In genomic region chr8:84846722-84847572, GRCm38 (mm10) we compare ENCODE assay signal across 8 mouse cellular contexts. TPM values are rescaled to one million over a fixed set of nuclear protein-coding genes. Genes with fewer than 3 reads are reported as not detected.
A peak's percentile ranks its signal among the peaks of the same experiment; 100 is the strongest.
DNase-seq lines count a peak whose midpoint lies in the region; ATAC-seq and TF ChIP-seq lines count a peak whose summit lies in the region.

Gene Calr (minus strand): TSS chr8:84846934.

- peak within 1 kb of the TSS; percentile 88 for H3K9ac ChIP-seq in embryonic facial prominence, embryonic 14.5 days (ENCODE audit: low read depth, low read length)
- peak within 1 kb of the TSS; percentile 88 for H3K9ac ChIP-seq in heart, adult 2 months (ENCODE audit: low read depth, low read length)
- peak within 1 kb of the TSS; percentile 98 for H3K9ac ChIP-seq in limb, embryonic 13.5 days
- H3K9ac ChIP-seq in midbrain, embryonic 16.5 days (ENCODE audit: low read depth, low read length): peak within 1 kb of the TSS; percentile 93

- peak within 1 kb of the TSS; percentile 77 for H3K4me2 ChIP-seq in embryonic facial prominence, embryonic 14.5 days (ENCODE audit: low read depth, low read length)
- H3K4me2 ChIP-seq in limb, embryonic 13.5 days (replicated peaks): peak within 1 kb of the TSS; percentile 88
- H3K4me2 ChIP-seq in midbrain, embryonic 16.5 days (ENCODE audit: low read length): peak within 1 kb of the TSS; percentile 86

- intact Hi-C loops in heart, adult 2 months (cut with DNase I): loop anchor here (5.0 kb wide), 1 partner anchor 55 kb away; the partner anchor contains the start of gene Klf1

- peak; percentile 95 for TF ChIP-seq POLR2A in heart, adult 2 months (IDR thresholded peaks at IDR 0.05; ENCODE audit: insufficient read depth, low read depth, low read length)

- peak; percentile 45 for TF ChIP-seq CTCF in heart, adult 2 months (IDR thresholded peaks at IDR 0.05)

- H3K27me3 ChIP-seq in embryonic facial prominence, embryonic 14.5 days (replicated peaks; ENCODE audit: control insufficient read depth, insufficient read depth, low read length): no peaks in the 10 kb centered on the region
- no peaks in the 10 kb centered on the region for H3K27me3 ChIP-seq in heart, adult 2 months (ENCODE audit: control insufficient read depth, insufficient read depth, low read length)
- no peaks in the 10 kb centered on the region for H3K27me3 ChIP-seq in limb, embryonic 13.5 days
- no peaks in the 10 kb centered on the region for H3K27me3 ChIP-seq in midbrain, embryonic 16.5 days (ENCODE audit: control insufficient read depth, insufficient read depth, low read depth, low read length)

- peak; percentile 62; the same call in 1 of the 2 replicates for TF ChIP-seq EP300 in heart, adult 2 months (IDR thresholded peaks at IDR 0.05; ENCODE audit: insufficient read depth, low read depth, low read length)

- H3K4me1 ChIP-seq in embryonic facial prominence, embryonic 14.5 days (ENCODE audit: control insufficient read depth, insufficient read depth, low read length): peaks cover 15% of the 10 kb centered on the region; the same call in 1 of the 2 replicates
- H3K4me1 ChIP-seq in heart, adult 2 months (ENCODE audit: control insufficient read depth, insufficient read depth, low read length): peaks cover 5% of the 10 kb centered on the region
- peaks cover 39% of the 10 kb centered on the region for H3K4me1 ChIP-seq in limb, embryonic 13.5 days
- H3K4me1 ChIP-seq in midbrain, embryonic 16.5 days (ENCODE audit: control insufficient read depth, insufficient read depth, low read length): peaks cover 25% of the 10 kb centered on the region

- H3K9me3 ChIP-seq in embryonic facial prominence, embryonic 14.5 days (ENCODE audit: control insufficient read depth, low read length): no peaks in the 10 kb centered on the region
- H3K9me3 ChIP-seq in limb, embryonic 13.5 days: no peaks in the 10 kb centered on the region
- H3K9me3 ChIP-seq in midbrain, embryonic 16.5 days (replicated peaks; ENCODE audit: control insufficient read depth, low read length, poor library complexity, severe bottlenecking): no peaks in the 10 kb centered on the region

- DNase-seq in 3T3-L1 (ENCODE audit: low read depth, low spot score): peak; percentile 100
- peak; percentile 98 to 99 for DNase-seq in adrenal gland, postnatal 4 days (ENCODE audit: low spot score in 2 of 2)
- peak; percentile 100 for DNase-seq in embryonic facial prominence, embryonic 14.5 days (ENCODE audit: low spot score)
- DNase-seq in heart, adult 2 months: peak; percentile 98 to 100
- peak; percentile 100 for DNase-seq in kidney, adult 8-10 months
- peak; percentile 97 to 99 for DNase-seq in spleen, postnatal 10 days (ENCODE audit: low spot score in 2 of 2)

- H3K27ac ChIP-seq in embryonic facial prominence, embryonic 14.5 days (replicated peaks; ENCODE audit: low read depth, low read length): peak within 1 kb of the TSS; percentile 77
- H3K27ac ChIP-seq in heart, adult 2 months: peak within 1 kb of the TSS; percentile 97
- peak within 1 kb of the TSS; percentile 81; the same call in 1 of the 2 replicates for H3K27ac ChIP-seq in limb, embryonic 13.5 days
- H3K27ac ChIP-seq in midbrain, embryonic 16.5 days (ENCODE audit: low read length): peak within 1 kb of the TSS; percentile 91

- H3K79me2 ChIP-seq in heart, adult 2 months (replicated peaks; ENCODE audit: control insufficient read depth, insufficient read depth, low read length): no peaks in the 10 kb centered on the region; the same call in 1 of the 2 replicates

- peak; percentile 99 for ATAC-seq in embryonic facial prominence, embryonic 14.5 days (ENCODE audit: low read depth)
- ATAC-seq in limb, embryonic 13.5 days (ENCODE audit: low FRiP score, low read depth): peak; percentile 100
- peak; percentile 99 for ATAC-seq in midbrain, embryonic 16.5 days

- under 1% methylated on average over 43 of the region's 55 CpGs for WGBS in embryonic facial prominence, embryonic 14.5 days
- WGBS in heart, adult 2 months: under 1% methylated on average over 55 of the region's 55 CpGs
- whole genome bisulfite sequencing in limb, embryonic 13.5 days: under 1% methylated on average over 55 of the region's 55 CpGs
- under 1% methylated on average over 52 of the region's 55 CpGs for WGBS in midbrain, embryonic 16.5 days

- H3K36me3 ChIP-seq in embryonic facial prominence, embryonic 14.5 days (ENCODE audit: control insufficient read depth, insufficient read depth, low read length): peaks cover 40% of the 10 kb centered on the region
- peaks cover 15% of the 10 kb centered on the region for H3K36me3 ChIP-seq in heart, adult 2 months (ENCODE audit: control insufficient read depth, insufficient read depth, low read length)
- H3K36me3 ChIP-seq in limb, embryonic 13.5 days: peaks cover 34% of the 10 kb centered on the region
- H3K36me3 ChIP-seq in midbrain, embryonic 16.5 days (ENCODE audit: control insufficient read depth, insufficient read depth, low read length): peaks cover 21% of the 10 kb centered on the region

- H3K4me3 ChIP-seq in embryonic facial prominence, embryonic 14.5 days (ENCODE audit: low read depth, low read length): peak within 1 kb of the TSS; percentile 71
- H3K4me3 ChIP-seq in heart, adult 2 months: peak within 1 kb of the TSS; percentile 100
- H3K4me3 ChIP-seq in limb, embryonic 13.5 days: peak within 1 kb of the TSS; percentile 98
- peak within 1 kb of the TSS; percentile 86 for H3K4me3 ChIP-seq in midbrain, embryonic 16.5 days (ENCODE audit: low read depth, low read length)

RNA-seq across cellular contexts. Expression of gene Calr, which starts in this region (rescaled TPM):
- total RNA-seq in adrenal gland, postnatal 4 days (2021): 100 to 1,000 TPM; 480 to 531 TPM
- polyA plus RNA-seq in embryonic facial prominence, embryonic 14.5 days (2014; fragmentation: Nextera tagmentation; extraction: Ambion mirVana): 805 and 891 TPM in 2 replicates
- total RNA-seq in heart, adult 2 months (2021): 100 to 1,000 TPM; 352 to 416 TPM
- polyA plus RNA-seq in heart, adult 2 months (2012; rRNA removed): 154 and 269 TPM in 2 replicates
- 943 and 1,018 TPM in 2 replicates for polyA plus RNA-seq in limb, embryonic 13.5 days (2015; fragmentation: Nextera tagmentation; extraction: Ambion mirVana)
- polyA plus RNA-seq in midbrain, embryonic 16.5 days (2015; fragmentation: Nextera tagmentation; extraction: Ambion mirVana): 662 and 691 TPM in 2 replicates

Comparison
In these comparisons a context has a peak if more than half of its experiments do, and no peak if none do; other contexts are left out.
1. Peak in every context shown above with its lines: DNase-seq, ATAC-seq, H3K4me3 ChIP-seq and H3K27ac ChIP-seq.